ENCODE assay signal across 9 mouse cellular contexts in genomic region chr6:101377935-101378609, GRCm38 (mm10). TPM values are rescaled to one million over a fixed set of nuclear protein-coding genes. Genes with fewer than 3 reads are reported as not detected.
DNase-seq lines count a peak whose midpoint lies in the region; TF ChIP-seq lines count a peak whose summit lies in the region.
"Had no signal": no experiment of that assay in that cellular context is flagged by ENCODE, and none has a peak within 500 bp of the region (broad histone marks: within the 10 kb centered on the region; RNA-seq: fewer than 3 reads in every experiment).

No protein-coding gene starts in this region.

- peak; percentile 87 for TF ChIP-seq POLR2A in myocyte (IDR thresholded peaks at IDR 0.05; ENCODE audit: insufficient read length, low read depth)

- peaks cover 33% of the 10 kb centered on the region for H3K79me2 ChIP-seq in myocyte (ENCODE audit: control insufficient read depth, insufficient read depth)

- H3K27ac ChIP-seq in embryonic facial prominence, embryonic 10.5 days (replicated peaks): peak overlapping the region; percentile 97

- H3K9me3 ChIP-seq in embryonic facial prominence, embryonic 10.5 days: no peaks in the 10 kb centered on the region

- DNase-seq in adrenal gland, adult (ENCODE audit: inconsistent age in 2 of 2, low spot score in 1 of 2): peak; percentile 83 to 96
- peak; percentile 92 for DNase-seq in embryonic facial prominence, embryonic 10.5 days (ENCODE audit: low spot score)
- peak; percentile 78 to 83 for DNase-seq in heart, adult 18-20 months
- DNase-seq in kidney, adult 11 months: peak; percentile 61
- peak; percentile 55 for DNase-seq in liver
- DNase-seq in urinary bladder, postnatal 4 days (ENCODE audit: low spot score in 2 of 2): peak; percentile 69 to 72
- DNase-seq in cerebellum, adult 11 months: no peak

- H3K4me1 ChIP-seq in embryonic facial prominence, embryonic 10.5 days: peaks cover 56% of the 10 kb centered on the region

- peak overlapping the region; percentile 99 for H3K4me2 ChIP-seq in myocyte (ENCODE audit: low read depth)

- peaks cover 5% of the 10 kb centered on the region for H3K36me3 ChIP-seq in embryonic facial prominence, embryonic 10.5 days (replicated peaks)
- H3K36me3 ChIP-seq in myocyte (ENCODE audit: control insufficient read depth, insufficient read depth): no peaks in the 10 kb centered on the region

- WGBS in embryonic facial prominence, embryonic 10.5 days: under 1% methylated on average over 29 of the region's 29 CpGs

- peak overlapping the region; percentile 89 for H3ac ChIP-seq in myocyte (ENCODE audit: control insufficient read depth, insufficient read length)

- H3K4me3 ChIP-seq in embryonic facial prominence, embryonic 10.5 days: peak overlapping the region; percentile 78
- H3K4me3 ChIP-seq in myocyte: peak overlapping the region; percentile 33

- H3K27me3 ChIP-seq in embryonic facial prominence, embryonic 10.5 days (replicated peaks; ENCODE audit: low read depth, poor library complexity, severe bottlenecking): peaks cover 15% of the 10 kb centered on the region; the same call in 1 of the 2 replicates
- H3K27me3 ChIP-seq in myocyte (ENCODE audit: control insufficient read depth, insufficient read depth, insufficient read length): no peaks in the 10 kb centered on the region

TF ChIP-seq in myocyte, 11 proteins besides CTCF, POLR2A, EP300 and RAD21:
- peak; percentile 76 for TF ChIP-seq POLR2AphosphoS2 (IDR thresholded peaks at IDR 0.05; ENCODE audit: insufficient read length, low read depth)
- no peak for TF ChIP-seq E2F4 (IDR thresholded peaks at IDR 0.05; ENCODE audit: insufficient read depth)

RNA-seq across cellular contexts. Expression of gene Pdzrn3, which starts 0.4 kb away (rescaled TPM):
- polyA plus RNA-seq in embryonic facial prominence, embryonic 10.5 days (2016; fragmentation: Nextera tagmentation; extraction: Ambion mirVana): 7.9 and 8.9 TPM in 2 replicates
- 10 to 100 TPM; 28.7 to 33.5 TPM for total RNA-seq in heart, adult 18-20 months (2021)
- polyA plus RNA-seq in myocyte (2012; fragmentation: generic; extraction: Trizol): 13.8 TPM
- total RNA-seq: common myeloid progenitor, adult 5-6 weeks had no signal
